Mouse (Mus musculus): ENCODE measurements around the gene Amelx.

Amelx gene

GRCm38 (mm10) chrX:169187100-169187499, at the start of gene Amelx:
TSS of gene Amelx (minus strand) at chrX:169187200.
- no peak for DNase-seq (ENCODE audit: low read depth, low spot score)

GRCm38 (mm10) chrX:169222357-169223062, 35.5 kb upstream of the Amelx start:
- no peak for DNase-seq (ENCODE audit: low read depth, low spot score)

- peak; percentile 0 for DNase-seq (ENCODE audit: low read depth, low spot score)
These were observed 33.1 kb upstream of the Amelx start for GRCm38 (mm10) chrX:169220064-169220463.

GRCm38 (mm10) chrX:169210019-169210418, 23.0 kb upstream of the Amelx start:
- DNase-seq (ENCODE audit: low read depth, low spot score), result peak; percentile 1

- no peak for DNase-seq (ENCODE audit: low read depth, low spot score)
These were observed 8.4 kb downstream of the Amelx start for GRCm38 (mm10) chrX:169178634-169179033.

GRCm38 (mm10) chrX:169173796-169174195, 13.2 kb downstream of the Amelx start:
- no peak for DNase-seq (ENCODE audit: low read depth, low spot score)

GRCm38 (mm10) chrX:169170981-169171380, 16.0 kb downstream of the Amelx start:
- DNase-seq (ENCODE audit: low read depth, low spot score), result no peak

- no peak for DNase-seq (ENCODE audit: low read depth, low spot score)
These were observed 28.6 kb downstream of the Amelx start for GRCm38 (mm10) chrX:169158385-169158784.

- no peak for DNase-seq (ENCODE audit: low read depth, low spot score)
These were observed 33.2 kb downstream of the Amelx start for GRCm38 (mm10) chrX:169153805-169154204.

- no peak for DNase-seq (ENCODE audit: low read depth, low spot score)
These were observed 46.5 kb downstream of the Amelx start for GRCm38 (mm10) chrX:169140467-169140866.

GRCm38 (mm10) chrX:169139758-169140157, 47.2 kb downstream of the Amelx start:
- no peak for DNase-seq (ENCODE audit: low read depth, low spot score)

Measured in ZHBTc4 (cell line).